Mouse (Mus musculus): ENCODE data around the gene AI837181.

The AI837181 gene

DNA sequence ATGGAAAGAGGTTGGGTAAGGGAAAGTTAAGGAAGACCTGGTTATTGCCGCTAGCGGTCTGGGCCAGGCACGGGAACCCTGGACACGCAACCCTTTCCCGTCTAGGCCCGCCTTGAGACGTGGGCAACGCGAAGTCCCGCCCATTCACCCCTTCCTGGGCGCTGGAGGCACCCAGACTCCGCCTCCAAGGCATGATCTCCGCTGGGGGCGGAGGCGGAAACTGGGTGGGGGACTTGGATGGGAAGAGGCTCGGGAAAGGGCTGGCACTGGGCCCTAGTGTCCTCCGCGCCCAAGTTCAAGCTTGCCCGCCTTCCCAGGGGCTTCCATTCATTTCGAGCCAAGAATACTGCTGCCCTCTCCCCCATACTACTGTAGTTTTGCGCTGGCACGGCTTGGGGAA lies 48.8 kb downstream of the AI837181 start, which contains the start of gene Efemp2:
TSS of gene Efemp2 (plus strand) at position 235 of the 400 bp plus-strand sequence.
- DNase-seq, result peak; percentile 54 to 67

DNA sequence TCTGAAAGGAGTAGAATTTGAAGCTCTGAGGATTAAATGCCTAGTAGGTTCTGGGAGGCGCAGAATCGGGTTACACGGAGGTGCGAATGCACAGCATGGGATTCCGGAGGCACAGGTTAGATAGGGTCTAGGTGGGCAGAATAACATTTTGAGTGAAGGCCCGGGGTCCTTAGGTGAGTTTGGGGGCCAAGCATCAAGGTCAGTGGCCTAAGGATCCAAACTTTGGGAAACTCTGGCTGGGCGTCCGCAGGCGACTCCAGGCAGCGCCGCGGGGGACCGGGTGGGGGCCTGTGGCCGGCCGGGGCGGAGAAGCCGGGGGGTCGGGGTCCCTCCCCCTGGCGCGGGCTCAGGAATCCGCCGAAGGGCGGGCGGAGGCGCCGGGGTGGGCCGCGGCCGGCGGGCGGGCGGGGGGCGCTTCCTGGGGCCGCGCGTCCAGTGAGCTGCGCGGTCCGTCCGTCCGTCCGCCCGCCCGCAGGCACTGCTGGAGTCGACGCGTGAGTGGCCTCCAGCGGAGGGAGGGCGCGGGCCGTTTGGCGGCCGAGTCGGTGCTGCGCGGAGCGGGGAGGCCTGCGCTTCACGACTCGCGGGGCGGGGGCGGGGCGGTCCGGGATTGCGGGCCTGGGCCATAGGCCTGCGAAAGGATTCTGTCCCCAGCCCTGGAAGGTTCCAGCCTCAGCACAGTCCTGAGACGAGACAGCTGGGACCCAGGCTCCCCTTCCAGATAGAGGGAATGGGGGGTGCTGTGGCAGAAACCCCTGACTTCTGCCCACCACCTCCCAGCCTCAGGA lies 49.5 kb downstream of the AI837181 start:
- DNase-seq, result peak; percentile 63 to 66

DNA sequence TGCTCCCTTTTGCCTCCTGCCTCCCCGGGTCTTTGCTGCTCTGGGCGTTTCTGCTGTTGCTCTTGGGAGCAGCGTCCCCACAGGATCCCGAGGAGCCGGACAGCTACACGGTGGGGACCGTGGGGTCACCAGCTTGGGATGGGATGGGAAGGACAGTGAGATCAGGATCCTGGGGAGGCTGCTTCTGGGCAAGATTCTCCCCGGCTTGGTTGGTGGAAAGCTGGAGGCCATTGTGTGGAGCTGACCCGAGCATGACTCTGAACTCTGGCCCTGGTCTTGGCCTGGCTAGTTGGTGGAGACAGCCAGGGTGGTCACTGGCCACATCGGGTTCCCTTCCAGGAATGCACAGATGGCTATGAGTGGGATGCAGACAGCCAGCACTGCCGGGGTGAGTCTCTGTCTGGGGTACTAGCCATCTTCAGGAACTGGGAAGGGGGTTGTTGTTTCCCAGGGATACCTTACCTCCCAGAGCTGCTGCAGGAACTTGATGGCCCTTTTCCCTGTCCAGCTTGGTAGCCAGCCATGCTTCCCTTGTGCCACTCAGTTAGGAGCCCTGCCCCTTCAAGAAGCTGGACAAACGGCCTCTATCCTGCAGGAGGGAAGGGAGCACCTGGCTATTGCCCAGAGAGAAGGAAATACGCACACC lies 50.2 kb downstream of the AI837181 start:
- peak in 1 of 2 experiments; percentile 44 for DNase-seq
